Mouse (Mus musculus) forebrain, embryonic 13.5 days (tissue): ENCODE results near the gene Fam110c. TPM values are rescaled to one million over a fixed set of nuclear protein-coding genes. Genes with fewer than 3 reads are reported as not detected.

Source experiments
- ATAC-seq: fragments of 200-750 bp; cut with Nextera tagmentation; 2 replicates; pipeline ENCODE4 v1.8.0; 2017
- H3K27ac ChIP-seq: fragments of 300-500 bp; sonication (generic); 2 replicates; pipeline ENCODE4 v1.5.1; 2015; ENCODE audit warnings: inconsistent platforms, mild to moderate bottlenecking, moderate library complexity
- H3K27me3 ChIP-seq: fragments of 300-500 bp; sonication (generic); 2 replicates; pipeline ENCODE4 v1.6.1; 2015; ENCODE audit warnings: mild to moderate bottlenecking, inconsistent platforms
- H3K36me3 ChIP-seq: fragments of 300-500 bp; sonication (generic); 2 replicates; pipeline ENCODE4 v1.6.1; 2015; ENCODE audit warnings: mild to moderate bottlenecking, inconsistent platforms; ENCODE audit not compliant: poor library complexity, severe bottlenecking
- H3K4me1 ChIP-seq: fragments of 300-500 bp; sonication (generic); 2 replicates; pipeline ENCODE4 v1.6.1; 2015; ENCODE audit warnings: inconsistent platforms
- H3K4me2 ChIP-seq: fragments of 300-500 bp; sonication (generic); 2 replicates; pipeline ENCODE4 v1.6.1; 2015; ENCODE audit warnings: inconsistent platforms, mild to moderate bottlenecking, moderate library complexity
- H3K4me3 ChIP-seq: fragments of 300-500 bp; sonication (generic); 2 replicates; pipeline ENCODE4 v1.5.1; 2015; ENCODE audit warnings: mild to moderate bottlenecking, inconsistent platforms
- H3K9ac ChIP-seq: fragments of 300-500 bp; sonication (generic); 2 replicates; pipeline ENCODE4 v1.6.1; 2015; ENCODE audit warnings: mild to moderate bottlenecking, inconsistent platforms
- H3K9me3 ChIP-seq: fragments of 300-500 bp; sonication (generic); replicated peaks from 2 replicates; pipeline ENCODE4 v1.6.1; 2016; ENCODE audit warnings: inconsistent platforms
- WGBS: fragments of 180-500 bp; shearing (Covaris S2); methylation state at CpG from one replicate; pipeline ENCODE4 v1.1.7; 2015; 5-methylcytosine and 5-hydroxymethylcytosine counted together
- polyA plus RNA-seq: library from polyadenylated mRNA; unstranded; fragments of >200 nt; fragmentation: Nextera tagmentation; extraction: Ambion mirVana; gene quantifications from 2 replicates; pipeline ENCODE4 v1.2.1, GENCODE M21; 2015

Fam110c gene
- polyA plus RNA-seq, 1 experiment from 2014 or later = 0.05 TPM

GRCm38 (mm10) chr12:31080890-31081554 lies 7.4 kb downstream of the Fam110c start:
- no peak overlapping the region for H3K4me2 ChIP-seq
- WGBS = 92% methylated on average over 6 of the region's 6 CpGs
- no peaks in the 10 kb centered on the region for H3K9me3 ChIP-seq
- ATAC-seq = no peak
- H3K36me3 ChIP-seq = no peaks in the 10 kb centered on the region
- no peaks in the 10 kb centered on the region for H3K4me1 ChIP-seq
- no peak overlapping the region for H3K27ac ChIP-seq
- no peak overlapping the region for H3K9ac ChIP-seq
- no peak overlapping the region for H3K4me3 ChIP-seq
- H3K27me3 ChIP-seq = peaks cover 10% of the 10 kb centered on the region

GRCm38 (mm10) chr12:31083007-31083406 lies 9.3 kb downstream of the Fam110c start:
- Histone ChIP-seq H3K4me1 (no peaks in the 10 kb centered on the region), H3K27me3 (no peaks in the 10 kb centered on the region), H3K9ac (no peak overlapping the region), H3K27ac (no peak overlapping the region), H3K36me3 (no peaks in the 10 kb centered on the region), H3K4me2 (no peak overlapping the region), H3K4me3 (no peak overlapping the region), H3K9me3 (no peaks in the 10 kb centered on the region)
- no peak for ATAC-seq
- WGBS = 85% methylated on average over 4 of the region's 4 CpGs

GRCm38 (mm10) chr12:31083407-31083806 lies 9.7 kb downstream of the Fam110c start:
- Histone ChIP-seq H3K36me3 (no peaks in the 10 kb centered on the region), H3K27ac (no peak overlapping the region), H3K27me3 (no peaks in the 10 kb centered on the region), H3K4me1 (no peaks in the 10 kb centered on the region), H3K4me3 (no peak overlapping the region), H3K9me3 (no peaks in the 10 kb centered on the region), H3K4me2 (no peak overlapping the region), H3K9ac (no peak overlapping the region)
- whole genome bisulfite sequencing = 87% methylated on average over 4 of the region's 4 CpGs
- ATAC-seq = no peak

GRCm38 (mm10) chr12:31087060-31087459 lies 13.4 kb downstream of the Fam110c start:
- H3K4me2 ChIP-seq = no peak overlapping the region
- H3K36me3 ChIP-seq = no peaks in the 10 kb centered on the region
- H3K27me3 ChIP-seq = no peaks in the 10 kb centered on the region
- no peak for ATAC-seq
- no peak overlapping the region for H3K9ac ChIP-seq
- H3K9me3 ChIP-seq = no peaks in the 10 kb centered on the region
- H3K4me1 ChIP-seq = no peaks in the 10 kb centered on the region
- 86% methylated on average over 4 of the region's 4 CpGs for WGBS
- no peak overlapping the region for H3K4me3 ChIP-seq
- no peak overlapping the region for H3K27ac ChIP-seq

- ATAC-seq = no peak
- WGBS = 10% methylated on average over 6 of the region's 6 CpGs
- no peak overlapping the region for H3K27ac ChIP-seq
- no peaks in the 10 kb centered on the region for H3K9me3 ChIP-seq
- no peaks in the 10 kb centered on the region for H3K36me3 ChIP-seq
- no peak overlapping the region for H3K4me3 ChIP-seq
- no peaks in the 10 kb centered on the region for H3K4me1 ChIP-seq
- no peaks in the 10 kb centered on the region for H3K27me3 ChIP-seq
- no peak overlapping the region for H3K9ac ChIP-seq
- no peak overlapping the region for H3K4me2 ChIP-seq
Measured at GRCm38 (mm10) chr12:31090401-31090800, 16.7 kb downstream of the Fam110c start.

GRCm38 (mm10) chr12:31090882-31091640 lies 17.4 kb downstream of the Fam110c start:
- WGBS = 81% methylated on average over 11 of the region's 11 CpGs
- no peaks in the 10 kb centered on the region for H3K27me3 ChIP-seq

GRCm38 (mm10) chr12:31092481-31092880 lies 18.8 kb downstream of the Fam110c start:
- H3K36me3 ChIP-seq = no peaks in the 10 kb centered on the region
- H3K4me2 ChIP-seq = no peak overlapping the region
- H3K9me3 ChIP-seq = no peaks in the 10 kb centered on the region
- no peak overlapping the region for H3K9ac ChIP-seq
- 17% methylated on average over 5 of the region's 5 CpGs for WGBS
- no peaks in the 10 kb centered on the region for H3K4me1 ChIP-seq
- H3K27ac ChIP-seq = no peak overlapping the region
- ATAC-seq = no peak
- H3K27me3 ChIP-seq = no peaks in the 10 kb centered on the region
- H3K4me3 ChIP-seq = no peak overlapping the region

More at GRCm38 (mm10) chr12:31090882-31091640, 17.4 kb downstream of the Fam110c start:
- H3K4me3 ChIP-seq = no peak overlapping the region
- no peaks in the 10 kb centered on the region for H3K9me3 ChIP-seq
- no peaks in the 10 kb centered on the region for H3K4me1 ChIP-seq
- no peak for ATAC-seq
- H3K4me2 ChIP-seq = no peak overlapping the region
- H3K9ac ChIP-seq = no peak overlapping the region
- no peak overlapping the region for H3K27ac ChIP-seq
- H3K36me3 ChIP-seq = no peaks in the 10 kb centered on the region

- no peak for ATAC-seq
- no peak overlapping the region for H3K27ac ChIP-seq
- H3K9me3 ChIP-seq = no peaks in the 10 kb centered on the region
- no peak overlapping the region for H3K4me2 ChIP-seq
- H3K4me1 ChIP-seq = no peaks in the 10 kb centered on the region
- no peaks in the 10 kb centered on the region for H3K36me3 ChIP-seq
- H3K4me3 ChIP-seq = no peak overlapping the region
- no peak overlapping the region for H3K9ac ChIP-seq
- 91% methylated on average over 6 of the region's 6 CpGs for WGBS
- H3K27me3 ChIP-seq = no peaks in the 10 kb centered on the region
Measured at GRCm38 (mm10) chr12:31097185-31097584, 23.5 kb downstream of the Fam110c start.

- H3K27me3 ChIP-seq = no peaks in the 10 kb centered on the region
- no peaks in the 10 kb centered on the region for H3K36me3 ChIP-seq
- H3K4me1 ChIP-seq = no peaks in the 10 kb centered on the region
- 94% methylated on average over 4 of the region's 4 CpGs for WGBS
- no peak overlapping the region for H3K4me3 ChIP-seq
- H3K9me3 ChIP-seq = no peaks in the 10 kb centered on the region
- H3K27ac ChIP-seq = no peak overlapping the region
- H3K4me2 ChIP-seq = no peak overlapping the region
- no peak overlapping the region for H3K9ac ChIP-seq
- ATAC-seq = no peak
Measured at GRCm38 (mm10) chr12:31101190-31101589, 27.5 kb downstream of the Fam110c start.

GRCm38 (mm10) chr12:31101821-31102220 lies 28.2 kb downstream of the Fam110c start:
- WGBS = 93% methylated on average over 4 of the region's 4 CpGs

GRCm38 (mm10) chr12:31116005-31116466 lies 42.4 kb downstream of the Fam110c start:
- Histone ChIP-seq H3K9me3 (no peaks in the 10 kb centered on the region), H3K4me1 (no peaks in the 10 kb centered on the region), H3K4me2 (no peak overlapping the region), H3K4me3 (no peak overlapping the region), H3K36me3 (no peaks in the 10 kb centered on the region), H3K27me3 (no peaks in the 10 kb centered on the region), H3K9ac (no peak overlapping the region), H3K27ac (no peak overlapping the region)
- ATAC-seq = no peak
- 18% methylated on average over 8 of the region's 8 CpGs for WGBS

More at GRCm38 (mm10) chr12:31101821-31102220, 28.2 kb downstream of the Fam110c start:
- no peak for ATAC-seq
- Histone ChIP-seq H3K9me3 (no peaks in the 10 kb centered on the region), H3K27me3 (no peaks in the 10 kb centered on the region), H3K4me1 (no peaks in the 10 kb centered on the region), H3K9ac (no peak overlapping the region), H3K27ac (no peak overlapping the region), H3K4me3 (no peak overlapping the region), H3K36me3 (no peaks in the 10 kb centered on the region), H3K4me2 (no peak overlapping the region)

GRCm38 (mm10) chr12:31120535-31120934 lies 46.9 kb downstream of the Fam110c start:
- no peaks in the 10 kb centered on the region for H3K36me3 ChIP-seq
- no peak overlapping the region for H3K9ac ChIP-seq
- H3K4me1 ChIP-seq = no peaks in the 10 kb centered on the region
- ATAC-seq = no peak
- no peaks in the 10 kb centered on the region for H3K9me3 ChIP-seq
- H3K4me3 ChIP-seq = no peak overlapping the region
- no peak overlapping the region for H3K27ac ChIP-seq
- H3K4me2 ChIP-seq = no peak overlapping the region
- WGBS = 83% methylated on average over 5 of the region's 5 CpGs
- no peaks in the 10 kb centered on the region for H3K27me3 ChIP-seq
